Mouse (Mus musculus): ENCODE results near the gene Nt5c3b. TPM values are rescaled to one million over a fixed set of nuclear protein-coding genes. Genes with fewer than 3 reads are reported as not detected.
A peak's percentile ranks its signal among the peaks of the same experiment; 100 is the strongest.

Gene Nt5c3b
- total RNA-seq, 2 experiments from 2014 or later, result 17.9 to 24.7 TPM

DNA sequence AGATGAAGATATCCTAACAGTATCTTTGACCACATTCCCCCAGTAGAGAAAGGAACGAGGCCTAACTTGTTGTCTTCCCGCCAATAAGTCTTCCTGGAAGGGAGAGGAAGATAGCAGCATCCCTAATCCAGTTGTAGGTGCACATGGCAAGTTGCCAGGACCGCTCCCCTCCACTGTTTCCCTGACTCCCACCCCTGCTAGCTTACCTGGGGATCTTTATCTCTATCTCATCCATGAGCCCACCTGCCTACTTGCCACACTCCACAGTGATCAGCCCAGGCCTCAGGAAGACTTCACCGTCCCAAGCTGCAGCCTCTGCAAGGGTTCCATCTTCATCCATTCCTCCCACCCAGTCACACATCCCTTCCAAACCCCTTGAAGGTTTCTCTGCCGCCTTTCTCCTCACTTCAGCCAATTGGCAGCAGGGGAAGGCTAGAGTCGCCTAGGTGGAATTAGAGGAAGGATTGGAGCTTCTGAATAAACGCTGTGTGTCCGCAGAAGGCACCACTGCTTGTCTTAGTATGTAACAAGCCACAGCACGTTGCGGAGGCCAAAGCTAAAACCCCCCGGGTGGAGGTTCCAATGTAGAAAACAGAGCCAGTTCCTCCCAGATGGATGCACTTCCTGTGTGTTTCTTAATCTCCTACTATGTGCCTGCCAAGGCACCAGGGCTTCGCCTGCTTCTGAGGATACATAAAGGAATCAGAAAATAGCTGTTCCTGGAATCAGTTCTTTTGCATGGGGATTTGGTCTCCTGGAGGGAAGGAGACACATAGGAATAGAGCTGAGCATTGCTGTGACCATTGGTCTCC lies 41.7 kb downstream of the Nt5c3b start:
- peak; percentile 56 to 64 for DNase-seq

DNA sequence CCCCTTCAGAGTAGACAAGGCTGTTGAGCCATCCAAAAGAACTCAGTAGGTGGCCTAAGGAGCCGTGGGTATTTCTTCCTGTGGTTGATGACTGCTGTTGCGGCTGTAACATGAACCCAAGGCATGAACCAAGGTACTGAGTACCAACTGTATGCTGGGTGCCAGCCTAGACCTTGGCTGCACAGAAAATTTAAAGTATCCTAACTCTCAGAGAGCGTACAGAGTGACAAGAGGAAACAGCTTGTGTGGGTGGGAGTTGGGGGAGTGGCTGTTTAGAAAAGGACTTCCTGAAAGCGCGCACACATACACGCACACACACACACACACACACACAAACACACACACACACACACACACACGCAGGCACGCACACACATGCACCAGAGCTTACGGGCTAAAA lies 42.3 kb downstream of the Nt5c3b start:
- DNase-seq, result peak; percentile 50 to 60

DNA sequence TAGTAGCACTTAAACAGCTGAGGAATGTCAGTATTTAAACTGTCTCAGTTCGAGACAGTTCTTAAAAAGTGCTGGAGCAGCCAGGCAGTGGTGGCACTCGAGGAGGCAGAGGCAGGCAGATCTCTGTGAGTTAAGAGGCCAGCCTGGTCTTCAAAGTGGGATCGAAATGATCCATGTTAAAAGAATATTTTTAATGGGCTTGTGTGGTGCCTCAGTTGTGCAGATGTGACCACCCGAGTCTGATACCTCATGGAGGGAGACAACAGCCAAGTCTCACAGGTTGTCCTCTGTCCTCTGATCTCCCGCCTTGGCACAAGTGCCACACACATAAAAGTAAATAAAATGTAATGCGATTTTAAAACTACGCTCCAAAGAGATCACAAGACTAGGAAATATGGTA lies 43.1 kb downstream of the Nt5c3b start:
- DNase-seq, result peak in 1 of 2 experiments; percentile 23

DNA sequence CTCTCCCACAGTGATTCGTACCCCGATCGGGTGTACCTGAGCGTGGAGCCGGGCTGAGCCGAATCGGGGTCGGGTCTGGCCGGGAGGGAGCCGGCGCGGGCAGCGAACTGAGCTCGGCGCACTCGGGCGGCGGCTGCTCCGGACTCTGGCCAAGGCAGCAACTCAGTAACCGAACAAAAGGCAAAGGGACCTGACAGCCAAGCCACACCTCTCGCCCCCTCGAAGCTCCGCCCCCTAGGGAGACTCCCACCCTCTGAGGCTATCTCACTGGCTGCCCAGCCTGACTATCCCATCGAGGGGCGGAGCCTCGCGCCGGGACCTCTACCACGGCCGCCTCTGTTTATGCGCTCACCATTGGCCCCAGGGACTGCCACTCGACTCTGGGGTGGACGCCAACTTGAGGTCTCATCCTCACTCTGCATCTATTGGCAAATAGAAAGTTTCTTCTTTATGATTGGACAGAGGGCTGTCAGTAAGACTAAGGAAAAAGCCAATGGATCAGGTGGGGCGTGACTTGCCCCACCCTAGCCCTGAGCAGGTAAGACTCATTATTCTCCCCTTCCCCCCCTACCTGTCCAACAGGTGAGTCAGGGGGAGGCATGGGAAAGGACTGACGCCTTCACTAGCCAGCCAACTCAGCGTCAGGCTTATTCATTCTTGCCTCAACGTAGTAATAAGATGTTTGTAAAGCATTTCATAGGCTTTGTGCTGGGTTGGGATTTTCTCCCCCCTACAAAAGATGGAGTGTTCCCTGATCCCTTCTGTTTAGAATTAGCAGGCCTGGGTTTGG lies 43.8 kb downstream of the Nt5c3b start, which contains the start of gene Jup:
Jup (minus strand) TSS at position 164 of the 790 bp plus-strand sequence.
- peak; percentile 100 for DNase-seq

DNA sequence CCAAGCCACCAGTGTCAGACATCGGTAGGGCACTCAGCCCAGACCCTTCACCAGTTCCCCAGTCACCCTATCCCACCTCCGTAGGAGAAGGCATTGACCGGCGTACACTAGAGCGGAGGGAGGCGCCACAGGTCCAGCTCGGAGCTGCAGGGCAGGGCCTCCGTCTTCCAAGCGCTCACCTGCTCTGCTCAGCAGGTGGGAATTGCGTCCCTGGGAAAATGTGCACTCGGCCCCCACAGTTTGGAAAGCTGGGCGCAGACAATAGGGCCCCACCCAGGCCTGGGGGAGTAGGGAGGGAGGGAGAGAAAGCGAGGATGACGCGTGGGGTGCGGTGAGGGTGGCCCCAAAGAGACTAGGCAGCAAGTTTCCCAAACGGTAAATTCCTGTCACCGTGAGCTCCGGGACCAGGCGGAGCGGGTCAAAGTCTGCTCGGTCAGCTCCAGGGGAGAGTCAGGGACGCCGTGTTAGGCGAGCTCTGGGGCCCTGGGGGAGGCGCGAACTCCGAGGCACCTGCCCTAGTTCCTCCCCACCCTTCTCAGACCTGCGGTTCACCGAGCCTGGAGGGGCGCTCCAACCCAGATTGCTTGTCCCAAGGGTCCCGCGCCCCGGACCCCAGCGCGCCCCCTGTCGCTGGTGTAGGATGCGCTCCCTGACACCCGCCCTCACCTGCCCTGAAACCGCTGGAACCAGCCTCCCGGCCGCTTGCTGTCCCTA lies 44.6 kb downstream of the Nt5c3b start:
- DNase-seq, result peak; percentile 70 to 75

DNA sequence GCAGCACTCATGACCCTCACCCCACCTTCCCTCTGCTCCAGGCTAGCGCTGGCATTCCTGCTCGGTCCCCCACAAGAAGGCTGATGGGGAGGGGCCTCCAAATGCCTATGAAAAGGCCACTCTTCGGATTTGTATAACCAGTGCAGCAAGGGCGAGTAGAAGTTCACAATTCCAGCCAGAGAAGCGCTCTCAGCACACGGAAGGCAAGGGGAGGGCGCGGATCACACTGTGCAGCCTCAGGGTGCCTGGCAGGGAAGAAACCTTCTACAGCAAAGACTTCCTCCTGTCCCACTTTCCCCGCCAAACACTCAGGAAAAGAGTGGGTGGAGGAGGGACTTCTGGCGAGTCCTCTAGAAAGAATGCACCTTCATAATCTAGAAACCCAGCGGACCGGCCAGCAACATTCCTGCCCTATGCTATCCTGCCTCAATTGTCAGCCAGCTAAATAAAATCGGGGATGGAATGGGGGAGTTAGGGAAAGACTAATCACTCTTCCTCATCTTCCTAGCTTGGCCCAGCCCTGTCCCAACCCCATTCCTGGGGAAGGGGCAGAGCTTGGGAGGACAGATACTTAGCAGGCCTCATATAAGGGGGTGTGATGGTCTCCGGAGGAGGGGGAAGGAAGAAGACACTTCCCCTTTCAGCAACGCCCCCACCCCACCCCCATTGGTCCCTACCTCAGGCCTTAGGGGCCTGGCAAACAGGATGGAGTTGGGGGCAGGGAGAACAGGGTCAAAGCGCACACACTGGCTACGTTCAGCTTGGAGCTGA lies 45.6 kb downstream of the Nt5c3b start:
- peak; percentile 71 to 78 for DNase-seq

DNA sequence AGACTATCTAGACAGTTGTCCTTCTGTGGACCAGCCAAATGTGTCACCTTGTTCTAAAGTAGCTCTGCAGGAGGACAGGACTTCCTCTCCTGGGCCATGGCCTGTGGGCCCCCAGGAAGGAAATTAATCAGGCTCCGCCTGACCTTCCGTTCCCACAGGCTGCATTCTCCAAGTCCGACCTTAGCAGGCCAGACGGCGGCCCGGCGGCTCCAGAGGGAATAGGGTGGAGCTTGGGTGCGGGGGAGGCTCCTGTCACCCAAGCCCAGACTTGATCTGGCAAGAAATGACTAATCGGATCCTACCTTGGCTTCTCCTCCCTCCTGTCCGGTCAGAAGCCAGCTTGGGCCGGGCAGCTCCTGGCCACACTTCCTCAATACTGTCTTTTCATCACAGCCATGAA lies 46.4 kb downstream of the Nt5c3b start:
- peak; percentile 85 to 94 for DNase-seq

DNA sequence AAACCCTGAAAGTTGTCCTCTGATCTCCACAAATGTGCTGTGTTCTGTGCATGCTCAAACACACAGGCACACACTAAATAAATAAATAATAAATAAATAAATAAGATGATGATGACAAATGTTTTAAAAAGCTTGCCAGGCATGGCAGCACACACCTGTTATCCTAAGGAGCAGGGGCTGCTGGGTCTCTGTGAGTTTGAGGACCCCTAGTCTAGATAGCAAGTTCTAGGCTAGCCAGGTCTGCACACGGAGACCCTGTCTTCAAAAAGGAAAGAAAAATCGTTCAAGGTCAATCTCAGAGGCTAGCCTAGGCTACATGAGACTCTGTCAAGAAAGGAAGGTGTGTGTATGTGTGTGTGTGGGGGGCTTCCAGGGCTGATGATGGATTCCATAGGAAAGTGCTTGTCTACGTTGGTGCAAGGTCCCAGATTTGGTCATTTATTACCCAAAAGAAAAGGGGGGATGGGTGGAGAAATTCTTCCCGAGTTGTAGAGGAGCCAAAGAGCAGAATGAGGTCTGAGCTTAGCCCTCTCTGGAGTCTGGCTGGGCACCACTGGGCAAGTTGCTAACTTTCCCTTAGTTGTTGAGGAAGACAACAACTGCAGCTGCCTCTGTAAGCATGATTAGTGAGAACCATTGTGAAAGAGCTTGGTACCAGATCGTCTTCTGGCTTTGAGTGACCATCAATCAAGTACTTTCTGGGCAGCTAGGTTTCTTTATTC lies 47.1 kb downstream of the Nt5c3b start:
- DNase-seq, result no peak

DNA sequence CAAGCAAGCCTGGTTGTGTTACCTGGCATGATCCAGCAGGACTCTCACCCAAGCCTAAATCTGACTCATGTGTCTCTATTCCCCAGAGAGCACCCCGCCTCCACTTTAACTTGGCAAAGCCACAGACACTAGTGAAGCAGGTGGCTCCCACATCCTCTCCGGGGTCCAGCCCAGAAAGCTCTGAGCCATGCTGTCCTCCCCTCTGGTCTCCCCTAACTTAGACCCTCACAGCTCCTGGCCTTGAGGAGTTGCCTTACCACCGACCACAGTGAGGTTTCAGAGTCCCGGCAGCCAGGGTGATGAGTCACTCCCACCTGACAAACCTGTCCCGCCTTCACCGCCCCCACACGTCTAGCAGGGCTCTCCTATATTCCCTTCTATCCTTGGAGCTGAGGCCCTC lies 47.9 kb downstream of the Nt5c3b start:
- peak; percentile 62 to 70 for DNase-seq

DNA sequence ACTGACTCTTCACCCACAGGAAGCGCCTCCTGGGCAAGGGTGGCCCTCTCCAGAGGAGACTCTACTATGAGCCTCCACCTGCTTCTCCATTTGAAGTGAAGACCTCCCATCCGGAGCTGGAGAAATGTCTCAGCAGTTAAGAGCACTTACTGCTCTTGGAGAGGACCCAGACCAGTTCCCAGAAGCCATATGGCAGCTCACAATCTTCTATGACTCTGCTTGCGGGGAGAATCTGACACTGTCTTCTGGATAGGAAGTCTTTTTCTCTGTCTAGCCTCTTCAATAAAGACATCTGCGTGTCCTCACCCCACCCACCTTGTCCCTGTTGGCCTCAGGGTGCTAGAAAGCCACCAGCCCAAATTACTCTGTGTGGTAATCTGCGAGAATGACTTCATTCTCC lies 48.6 kb downstream of the Nt5c3b start:
- DNase-seq, result peak; percentile 37 to 50

DNA sequence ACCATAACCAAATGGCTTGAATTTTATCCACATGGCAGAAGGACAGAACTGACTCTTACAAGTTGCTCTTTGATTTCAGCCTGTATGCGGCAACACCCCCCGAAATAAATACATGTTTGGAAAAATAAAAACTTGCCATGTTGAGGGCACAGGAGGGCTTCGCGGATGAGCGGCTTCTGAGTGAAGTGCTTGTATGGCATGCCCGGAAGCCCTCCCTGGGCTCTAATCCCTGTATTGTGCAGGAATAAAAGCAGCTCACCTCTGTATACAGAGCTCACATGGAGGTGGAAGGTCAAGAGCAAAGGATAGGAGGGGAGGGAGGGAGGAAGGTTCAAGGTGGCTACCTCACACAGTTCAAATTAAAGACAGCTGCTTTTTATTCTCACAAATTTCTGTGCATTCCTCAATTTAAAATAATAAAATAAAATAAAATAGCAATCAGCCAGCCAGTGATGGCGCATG lies 49.7 kb downstream of the Nt5c3b start:
- DNase-seq, result no peak

DNA sequence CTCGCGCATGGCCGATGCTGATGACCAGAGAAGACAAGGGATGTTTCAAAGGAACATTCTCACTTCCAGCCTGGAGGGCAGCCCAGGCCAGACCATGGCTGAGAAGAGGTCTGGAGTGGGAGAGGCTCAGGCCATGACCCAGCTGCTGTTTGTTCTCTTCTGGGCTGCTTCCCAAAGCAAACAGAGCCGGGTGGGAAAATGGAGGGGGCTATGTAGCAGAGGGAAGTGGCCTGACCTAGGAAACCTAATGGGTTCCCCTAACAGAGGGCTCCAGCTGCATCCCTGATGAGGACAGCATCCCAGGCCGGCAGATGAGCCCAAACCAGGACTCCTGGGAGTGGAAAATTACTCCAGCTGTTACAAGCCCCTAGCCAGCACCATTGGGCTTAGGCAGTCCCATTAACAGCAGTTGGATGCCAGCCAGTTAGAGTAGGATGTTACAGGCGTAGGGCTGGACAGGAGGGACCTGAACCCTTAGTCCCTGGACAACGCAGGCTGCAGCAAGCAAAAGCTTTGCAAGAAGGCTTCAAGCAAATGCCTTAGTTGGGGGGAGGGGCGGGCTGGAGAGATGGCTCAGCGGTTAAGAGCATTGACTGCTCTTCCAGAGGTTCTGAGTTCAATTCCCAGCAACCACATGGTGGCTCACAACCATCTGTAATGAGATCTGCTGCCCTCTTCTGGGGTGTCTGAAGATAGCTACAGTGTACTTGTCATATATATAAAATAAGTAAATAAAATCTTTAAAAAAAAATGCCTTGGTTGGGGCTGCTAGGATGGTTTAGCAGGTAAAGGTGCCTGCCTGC lies 50.3 kb downstream of the Nt5c3b start:
- DNase-seq, result peak; percentile 91 to 97

DNA sequence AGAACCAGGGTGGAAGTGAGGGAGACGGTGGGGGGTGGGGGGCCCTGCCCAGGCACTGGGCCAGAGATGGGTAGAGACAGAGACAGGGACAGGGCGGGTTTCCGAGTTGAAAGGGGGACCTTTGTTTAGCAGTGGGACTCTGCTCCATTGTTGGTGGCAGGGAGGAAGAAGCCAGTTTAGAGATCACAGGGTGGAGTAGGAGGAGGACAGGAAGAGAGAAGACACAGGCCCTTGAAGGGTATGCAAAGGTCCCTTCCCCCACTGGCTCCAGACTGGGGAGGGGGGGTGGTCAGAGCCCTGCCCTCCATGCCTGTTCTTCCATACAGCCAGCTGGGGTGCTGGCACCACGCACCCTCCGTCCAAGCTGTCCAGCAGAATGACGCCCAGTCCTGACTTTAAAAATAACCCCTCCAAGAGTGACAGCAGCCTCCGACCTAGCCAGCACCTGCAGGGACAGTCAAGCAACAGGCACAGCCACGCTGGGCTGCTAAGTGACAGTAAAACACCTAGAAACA lies 51.6 kb downstream of the Nt5c3b start:
- peak; percentile 79 to 84 for DNase-seq

DNA sequence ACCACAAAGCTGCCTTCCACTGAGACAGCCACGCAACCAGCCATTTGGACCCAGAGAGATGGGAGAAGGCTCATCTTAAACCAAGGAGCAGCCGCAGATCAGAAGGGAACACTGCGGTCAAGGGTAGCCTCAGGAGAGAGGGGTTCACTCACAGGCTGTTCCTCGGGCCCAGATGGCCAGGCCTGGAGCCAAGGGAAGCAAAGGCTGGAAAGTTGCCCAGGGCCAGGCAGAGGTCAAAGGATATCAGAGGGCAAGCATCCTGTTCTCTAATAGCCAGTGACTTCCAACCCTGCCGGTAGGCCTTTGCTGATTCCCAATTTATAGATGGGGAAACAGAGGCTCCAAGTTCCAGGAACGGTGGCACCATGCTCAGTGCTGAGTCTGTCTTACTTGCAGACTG lies 53.0 kb downstream of the Nt5c3b start:
- DNase-seq, result peak; percentile 91 to 92

DNA sequence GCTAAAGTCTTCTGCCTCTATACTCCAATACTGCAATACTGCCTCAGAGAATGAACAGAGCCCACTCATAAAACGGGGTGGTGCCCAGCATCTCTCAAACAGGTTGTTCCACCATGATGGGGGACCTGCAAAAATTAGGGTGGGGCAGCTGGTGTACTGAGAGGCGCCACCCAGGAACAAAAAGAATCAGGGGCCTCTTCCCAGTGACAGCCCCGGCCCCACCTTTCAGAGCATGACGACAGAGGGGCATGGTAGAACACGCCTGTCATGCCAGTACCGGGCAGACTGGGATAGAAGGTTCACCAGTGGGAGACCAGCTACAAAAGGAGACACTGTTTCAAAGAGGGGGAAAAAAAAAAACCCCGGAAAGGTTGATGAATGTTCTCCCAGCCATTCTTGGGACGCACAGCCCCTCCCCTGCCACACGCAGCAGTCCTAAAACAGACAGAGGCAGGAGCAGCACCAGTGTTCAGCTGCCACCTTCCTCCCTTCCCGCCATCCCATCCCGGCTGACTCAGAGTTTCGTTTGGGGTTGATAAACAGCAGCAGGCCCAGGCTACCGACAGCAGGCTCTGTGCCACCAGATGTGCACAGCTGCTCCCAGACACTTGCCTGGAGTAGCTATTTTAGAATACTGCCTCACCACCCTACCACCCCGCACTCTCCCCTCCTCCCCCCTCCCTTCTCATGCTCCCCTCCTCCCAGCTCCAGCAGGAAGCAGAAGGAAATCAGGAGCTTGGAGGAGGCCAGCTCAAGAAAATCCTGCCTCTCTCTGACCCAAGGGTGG lies 53.8 kb downstream of the Nt5c3b start:
- peak; percentile 87 to 93 for DNase-seq

DNA sequence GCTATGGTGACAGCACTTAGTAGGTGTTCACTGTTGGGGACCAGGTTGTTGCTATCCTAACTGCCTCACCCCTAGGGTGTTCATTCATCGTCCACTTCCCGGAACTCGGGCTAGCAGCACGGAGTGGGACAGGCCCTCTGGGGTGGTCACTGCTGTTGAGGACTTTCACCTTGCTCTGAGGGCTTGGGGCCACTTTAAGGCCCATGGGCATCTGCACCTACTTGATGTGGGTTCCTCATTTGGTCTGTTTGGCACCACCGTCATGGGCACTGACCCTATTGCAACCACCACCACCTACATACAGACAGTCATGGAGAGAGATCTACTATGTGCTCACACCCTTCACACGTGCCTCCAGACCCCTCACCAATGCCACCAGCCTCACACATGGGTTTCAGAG lies 54.5 kb downstream of the Nt5c3b start:
- no peak for DNase-seq

DNA sequence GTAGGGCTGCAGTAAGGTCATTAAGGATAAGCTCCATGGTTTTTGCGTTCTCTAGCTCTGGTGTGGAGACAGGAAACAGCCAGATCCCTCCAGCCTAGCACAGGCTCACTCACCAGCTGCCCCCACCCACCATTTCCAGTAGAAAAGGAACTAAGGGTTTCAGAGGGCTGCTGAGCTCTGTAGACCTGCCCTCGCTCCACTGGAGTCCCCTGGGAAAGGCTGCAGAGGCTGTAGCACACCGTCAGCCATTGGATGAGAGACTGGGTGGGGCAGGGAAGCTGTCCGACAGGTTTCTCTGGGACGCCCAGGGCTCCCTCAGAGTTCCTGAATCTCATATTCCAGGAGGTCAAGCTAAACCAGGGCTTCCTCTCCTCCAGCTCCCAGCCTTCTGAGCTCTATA lies 55.0 kb downstream of the Nt5c3b start:
- peak; percentile 50 to 59 for DNase-seq

DNA sequence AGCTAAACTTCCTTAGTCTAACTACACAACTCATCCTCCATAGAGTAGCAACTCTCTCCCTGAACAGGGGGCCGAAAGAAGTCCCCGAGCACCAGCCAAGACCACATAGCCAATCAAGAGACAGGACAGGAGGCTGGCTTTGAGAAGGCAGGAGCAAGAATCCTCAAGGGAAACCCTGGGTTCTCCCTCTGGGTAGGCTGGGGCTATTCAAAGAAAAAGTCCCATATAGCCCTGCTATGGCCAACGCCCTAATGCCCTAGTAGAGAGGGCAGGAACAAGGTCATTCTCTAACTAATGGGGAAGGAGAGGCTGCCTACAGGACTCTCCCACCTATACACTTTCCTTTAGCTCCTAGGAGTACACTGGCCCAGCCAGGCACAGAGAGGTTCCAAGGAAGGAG lies 56.6 kb downstream of the Nt5c3b start:
- no peak for DNase-seq

DNA sequence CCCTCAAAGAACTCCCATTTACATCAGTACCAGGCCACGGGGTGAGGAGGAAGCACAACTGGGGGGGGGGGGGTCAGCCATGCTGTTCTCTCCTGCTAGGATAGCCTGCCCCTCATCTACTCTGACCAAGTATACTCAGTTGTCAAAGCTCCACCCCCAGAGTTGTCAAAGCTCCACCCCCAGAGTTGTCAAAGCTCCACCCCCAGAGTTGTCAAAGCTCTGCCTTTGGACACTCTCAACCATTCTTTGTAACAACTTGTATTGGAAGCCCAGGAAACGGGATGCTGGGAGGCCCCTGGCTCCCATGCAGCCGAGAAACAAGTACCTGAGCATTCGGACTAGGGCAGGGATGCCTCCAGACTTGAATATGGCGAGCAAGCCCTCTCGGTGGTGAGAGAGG lies 58.9 kb downstream of the Nt5c3b start:
- DNase-seq, result no peak

Data from heart, adult 18-20 months (tissue).